Mouse (Mus musculus): Measurements from ENCODE around the gene Spsb1.

- TF ChIP-seq CTCF (IDR thresholded peaks at IDR 0.05; ENCODE audit: control insufficient read depth, insufficient read depth, low read length) = no peak
- TF ChIP-seq POLR2A (IDR thresholded peaks at IDR 0.05; ENCODE audit: borderline replicate concordance, control insufficient read depth, low read depth, low read length) = no peak
Measured at GRCm38 (mm10) chr4:149908923-149909322, 45.9 kb downstream of the Spsb1 start.

Measured in bone marrow, adult 2 months (tissue).